8 mouse cellular contexts compared by ENCODE assay signal in the genomic region with DNA sequence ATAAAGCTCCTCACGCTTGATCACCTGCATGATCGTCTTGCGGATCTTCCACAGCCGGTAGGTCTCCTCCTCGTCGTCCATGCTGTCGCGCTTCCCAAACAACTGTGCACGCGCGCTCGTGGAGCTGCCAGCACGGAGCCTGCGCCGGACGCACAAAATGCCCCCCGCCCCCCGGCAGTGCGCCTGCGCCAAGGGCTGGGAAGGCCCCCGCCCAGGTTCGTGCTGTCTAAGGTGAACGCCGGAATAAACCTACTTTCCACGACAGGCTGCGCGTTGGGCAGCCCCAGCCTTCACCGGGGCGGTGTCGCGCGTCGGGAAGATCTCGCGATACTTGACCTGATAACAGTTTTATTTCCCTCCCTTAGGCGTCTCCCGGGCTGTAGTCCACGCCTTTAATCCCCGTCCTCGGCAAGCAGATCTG. TPM values are rescaled to one million over a fixed set of nuclear protein-coding genes. Genes with fewer than 3 reads are reported as not detected.
DNase-seq lines count a peak whose midpoint lies in the region; ATAC-seq and TF ChIP-seq lines count a peak whose summit lies in the region.

Gene Polr2e, minus strand, starts transcription at position 237 of the 421 bp plus-strand sequence.

- TF ChIP-seq CTCF in Patski (IDR thresholded peaks at IDR 0.05): no peak

- H3K27ac ChIP-seq in hindbrain, embryonic 14.5 days: peak within 1 kb of the TSS; percentile 69

- ATAC-seq in Patski: peak; percentile 24
- peak; percentile 98 for ATAC-seq in hindbrain, embryonic 14.5 days (ENCODE audit: low FRiP score)

- CTCF ChIA-PET in Patski (lab: Charles Lee): no interaction called here

- peaks cover 14% of the 10 kb centered on the region for H3K4me1 ChIP-seq in hindbrain, embryonic 14.5 days (replicated peaks; ENCODE audit: control insufficient read depth, insufficient read depth, low read length)

- under 1% methylated on average over 39 of the region's 40 CpGs for WGBS in hindbrain, embryonic 14.5 days

- peaks cover 39% of the 10 kb centered on the region for H3K36me3 ChIP-seq in hindbrain, embryonic 14.5 days (replicated peaks; ENCODE audit: control insufficient read depth, insufficient read depth)

- H3K4me2 ChIP-seq in hindbrain, embryonic 14.5 days (replicated peaks): peak within 1 kb of the TSS; percentile 70

- peak; percentile 82 for DNase-seq in Patski (ENCODE audit: low read depth, low spot score)
- peak; percentile 97 for DNase-seq in cerebellum, postnatal 14 days
- DNase-seq in frontal cortex, postnatal 25 days (ENCODE audit: low spot score in 2 of 2): peak; percentile 92 to 96
- DNase-seq in hindbrain, embryonic 14.5 days (ENCODE audit: low spot score): peak; percentile 99
- DNase-seq in layer of hippocampus, postnatal 36 days: peak; percentile 96 to 97
- peak; percentile 99 for DNase-seq in lung, postnatal 36 days
- peak; percentile 98 for DNase-seq in retina, postnatal 1 day
- DNase-seq in urinary bladder, adult 18-20 months (ENCODE audit: low spot score in 2 of 2): peak; percentile 90 to 97

- POLR2A ChIA-PET in Patski (lab: Charles Lee): interaction anchor here (0.6 to 1.5 kb wide), 6 partner anchors 11 to 117 kb away, joined by 3 read pairs; no protein-coding TSS in a partner anchor

- H3K9ac ChIP-seq in hindbrain, embryonic 14.5 days: peak within 1 kb of the TSS; percentile 72

- no peaks in the 10 kb centered on the region for H3K9me3 ChIP-seq in hindbrain, embryonic 14.5 days (ENCODE audit: control insufficient read depth, low read length)

- no peaks in the 10 kb centered on the region for H3K27me3 ChIP-seq in Patski
- no peaks in the 10 kb centered on the region for H3K27me3 ChIP-seq in hindbrain, embryonic 14.5 days (ENCODE audit: control insufficient read depth, insufficient read depth, low read length)

- peak within 1 kb of the TSS; percentile 88 for H3K4me3 ChIP-seq in hindbrain, embryonic 14.5 days (replicated peaks; ENCODE audit: low read length)

- in situ Hi-C loops in Patski (cut with MboI; ENCODE audit: low pct_unique_long_range_greater_than_20kb): no loop called here

RNA-seq across cellular contexts. Expression of gene Polr2e, which starts in this region (rescaled TPM):
- polyA plus RNA-seq in Patski (2021): 146 TPM
- polyA plus RNA-seq in hindbrain, embryonic 14.5 days (2014; fragmentation: Nextera tagmentation; extraction: Ambion mirVana): 142 and 150 TPM in 2 replicates
- total RNA-seq in layer of hippocampus, postnatal 36 days (2021): 10 to 100 TPM; 74.8 to 86.0 TPM

Comparison
In these comparisons a context has a peak if more than half of its experiments do, and no peak if none do; other contexts are left out.
1. Peak in every context shown above with its lines: DNase-seq, ATAC-seq, H3K4me3 ChIP-seq and H3K27ac ChIP-seq.